Mouse (Mus musculus): ENCODE results near the gene Apbb2. TPM values are rescaled to one million over a fixed set of nuclear protein-coding genes. Genes with fewer than 3 reads are reported as not detected.
A peak's percentile ranks its signal among the peaks of the same experiment; 100 is the strongest.

Apbb2 gene
- polyA plus RNA-seq, 1 experiment, result 1.2 TPM

- H3K27me3 ChIP-seq (ENCODE audit: control insufficient read depth, insufficient read depth, low read length), result no peaks in the 10 kb centered on the region
- no peaks in the 10 kb centered on the region for H3K36me3 ChIP-seq (ENCODE audit: control insufficient read depth, insufficient read depth, low read length)
- no peak overlapping the region for H3K4me3 ChIP-seq (ENCODE audit: control insufficient read depth, low read depth, low read length)
- H3K4me1 ChIP-seq (ENCODE audit: control insufficient read depth, insufficient read depth, low read length), result no peaks in the 10 kb centered on the region; the same call in 1 of the 2 replicates
- TF ChIP-seq POLR2A (IDR thresholded peaks at IDR 0.05; ENCODE audit: control insufficient read depth, low read depth, low read length) (no peak), CTCF (IDR thresholded peaks at IDR 0.05; ENCODE audit: control insufficient read depth, insufficient read depth, insufficient replicate concordance, low read depth, low read length) (no peak)
- no peak overlapping the region for H3K27ac ChIP-seq (ENCODE audit: control insufficient read depth, insufficient read depth, low read depth, low read length)
Observed at GRCm38 (mm10) chr5:66603746-66604145, 14.8 kb downstream of the Apbb2 start.

GRCm38 (mm10) chr5:66603223-66603622, 15.4 kb downstream of the Apbb2 start:
- no peak for TF ChIP-seq CTCF (IDR thresholded peaks at IDR 0.05; ENCODE audit: control insufficient read depth, insufficient read depth, insufficient replicate concordance, low read depth, low read length)
- TF ChIP-seq POLR2A (IDR thresholded peaks at IDR 0.05; ENCODE audit: control insufficient read depth, low read depth, low read length), result no peak
- H3K4me3 ChIP-seq (ENCODE audit: control insufficient read depth, low read depth, low read length), result no peak overlapping the region
- H3K27ac ChIP-seq (ENCODE audit: control insufficient read depth, insufficient read depth, low read depth, low read length), result no peak overlapping the region
- no peaks in the 10 kb centered on the region; the same call in 1 of the 2 replicates for H3K4me1 ChIP-seq (ENCODE audit: control insufficient read depth, insufficient read depth, low read length)
- no peaks in the 10 kb centered on the region for H3K36me3 ChIP-seq (ENCODE audit: control insufficient read depth, insufficient read depth, low read length)
- H3K27me3 ChIP-seq (ENCODE audit: control insufficient read depth, insufficient read depth, low read length), result no peaks in the 10 kb centered on the region

- Histone ChIP-seq H3K27ac (ENCODE audit: control insufficient read depth, insufficient read depth, low read depth, low read length) (no peak overlapping the region), H3K36me3 (ENCODE audit: control insufficient read depth, insufficient read depth, low read length) (no peaks in the 10 kb centered on the region), H3K4me1 (ENCODE audit: control insufficient read depth, insufficient read depth, low read length) (no peaks in the 10 kb centered on the region; the same call in 1 of the 2 replicates), H3K27me3 (ENCODE audit: control insufficient read depth, insufficient read depth, low read length) (no peaks in the 10 kb centered on the region), H3K4me3 (ENCODE audit: control insufficient read depth, low read depth, low read length) (no peak overlapping the region)
- TF ChIP-seq POLR2A (IDR thresholded peaks at IDR 0.05; ENCODE audit: control insufficient read depth, low read depth, low read length) (no peak), CTCF (IDR thresholded peaks at IDR 0.05; ENCODE audit: control insufficient read depth, insufficient read depth, insufficient replicate concordance, low read depth, low read length) (no peak)
Observed at GRCm38 (mm10) chr5:66602287-66602820, 16.2 kb downstream of the Apbb2 start.

- Histone ChIP-seq H3K27ac (ENCODE audit: control insufficient read depth, insufficient read depth, low read depth, low read length) (no peak overlapping the region), H3K36me3 (ENCODE audit: control insufficient read depth, insufficient read depth, low read length) (no peaks in the 10 kb centered on the region), H3K4me1 (ENCODE audit: control insufficient read depth, insufficient read depth, low read length) (no peaks in the 10 kb centered on the region; the same call in 1 of the 2 replicates), H3K27me3 (ENCODE audit: control insufficient read depth, insufficient read depth, low read length) (no peaks in the 10 kb centered on the region), H3K4me3 (ENCODE audit: control insufficient read depth, low read depth, low read length) (no peak overlapping the region)
- no peak for TF ChIP-seq POLR2A (IDR thresholded peaks at IDR 0.05; ENCODE audit: control insufficient read depth, low read depth, low read length)
- no peak for TF ChIP-seq CTCF (IDR thresholded peaks at IDR 0.05; ENCODE audit: control insufficient read depth, insufficient read depth, insufficient replicate concordance, low read depth, low read length)
Observed at GRCm38 (mm10) chr5:66600415-66600814, 18.2 kb downstream of the Apbb2 start.

GRCm38 (mm10) chr5:66599888-66600287, 18.7 kb downstream of the Apbb2 start:
- H3K4me1 ChIP-seq (ENCODE audit: control insufficient read depth, insufficient read depth, low read length), result no peaks in the 10 kb centered on the region; the same call in none of the 2 replicates
- no peak overlapping the region for H3K27ac ChIP-seq (ENCODE audit: control insufficient read depth, insufficient read depth, low read depth, low read length)
- H3K4me3 ChIP-seq (ENCODE audit: control insufficient read depth, low read depth, low read length), result peak overlapping the region; percentile 18; the same call in 1 of the 2 replicates
- H3K27me3 ChIP-seq (ENCODE audit: control insufficient read depth, insufficient read depth, low read length), result no peaks in the 10 kb centered on the region
- no peak for TF ChIP-seq POLR2A (IDR thresholded peaks at IDR 0.05; ENCODE audit: control insufficient read depth, low read depth, low read length)
- H3K36me3 ChIP-seq (ENCODE audit: control insufficient read depth, insufficient read depth, low read length), result no peaks in the 10 kb centered on the region

GRCm38 (mm10) chr5:66596296-66596695, 22.3 kb downstream of the Apbb2 start:
- Histone ChIP-seq H3K4me1 (ENCODE audit: control insufficient read depth, insufficient read depth, low read length) (peaks cover 3% of the 10 kb centered on the region), H3K27ac (ENCODE audit: control insufficient read depth, insufficient read depth, low read depth, low read length) (no peak overlapping the region), H3K36me3 (ENCODE audit: control insufficient read depth, insufficient read depth, low read length) (no peaks in the 10 kb centered on the region), H3K27me3 (ENCODE audit: control insufficient read depth, insufficient read depth, low read length) (no peaks in the 10 kb centered on the region), H3K4me3 (ENCODE audit: control insufficient read depth, low read depth, low read length) (no peak overlapping the region)
- TF ChIP-seq POLR2A (IDR thresholded peaks at IDR 0.05; ENCODE audit: control insufficient read depth, low read depth, low read length) (no peak), CTCF (IDR thresholded peaks at IDR 0.05; ENCODE audit: control insufficient read depth, insufficient read depth, insufficient replicate concordance, low read depth, low read length) (no peak)

GRCm38 (mm10) chr5:66594881-66595280, 23.7 kb downstream of the Apbb2 start:
- H3K4me3 ChIP-seq (ENCODE audit: control insufficient read depth, low read depth, low read length), result peak overlapping the region; percentile 76
- no peaks in the 10 kb centered on the region for H3K27me3 ChIP-seq (ENCODE audit: control insufficient read depth, insufficient read depth, low read length)

More at GRCm38 (mm10) chr5:66594881-66595280, 23.7 kb downstream of the Apbb2 start:
- Histone ChIP-seq H3K27ac (ENCODE audit: control insufficient read depth, insufficient read depth, low read depth, low read length) (no peak overlapping the region), H3K36me3 (ENCODE audit: control insufficient read depth, insufficient read depth, low read length) (no peaks in the 10 kb centered on the region), H3K4me1 (ENCODE audit: control insufficient read depth, insufficient read depth, low read length) (peaks cover 3% of the 10 kb centered on the region)
- TF ChIP-seq CTCF (IDR thresholded peaks at IDR 0.05; ENCODE audit: control insufficient read depth, insufficient read depth, insufficient replicate concordance, low read depth, low read length) (no peak), POLR2A (IDR thresholded peaks at IDR 0.05; ENCODE audit: control insufficient read depth, low read depth, low read length) (no peak)
